Mouse (Mus musculus) left cerebral cortex, postnatal 36 days (tissue): ENCODE measurements at regions not wholly inside any gene's neighbourhood (a gene's known extent, or its start where the extent isn't known, plus 50 kb on each side); places are given as distances from the start of the nearest gene placed in this dataset.

Source experiments
- DNase-seq, 2 experiments: peaks; one replicate each; pipeline ENCODE4 v3.0.0; 2021 to 2022; ENCODE audit warnings: low spot score in 2 of 2, mixed read lengths in 1 of 2
- intact Hi-C: fragments of 180-260 bp; cut with DNase I; formaldehyde crosslinking; loops from one replicate; pipeline ENCODE4 v1.15.1; 2025

- DNase-seq = no peak
- intact Hi-C loops = no loop called here
These were observed 165.7 kb downstream of the Lrrc3b start for GRCm38 (mm10) chr14:15273107-15273506.

GRCm38 (mm10) chr14:15272364-15272763 is 166.4 kb downstream of the Lrrc3b start:
- intact Hi-C loops = no loop called here
- no peak for DNase-seq

DNA sequence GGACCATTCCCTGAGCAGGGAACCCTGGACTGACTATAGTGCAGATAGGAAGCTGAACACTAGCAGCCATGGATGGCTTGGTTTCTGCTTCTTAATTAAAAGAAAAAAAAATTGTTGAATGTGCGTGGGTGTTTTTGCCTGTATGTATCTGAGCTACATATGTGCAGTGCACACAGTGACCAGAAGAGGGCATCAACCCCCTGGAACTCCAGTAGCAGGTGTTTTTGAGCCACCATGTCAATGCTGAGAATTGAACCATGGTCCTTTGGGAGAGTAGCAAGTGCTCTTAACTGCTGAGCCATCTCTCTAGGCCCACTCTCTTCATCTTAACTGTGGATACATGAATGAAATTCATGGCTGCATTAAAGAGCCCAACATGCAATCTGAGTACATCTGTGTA is 172.5 kb downstream of the Lrrc3b start:
- no peak for DNase-seq
- intact Hi-C loops = no loop called here

- intact Hi-C loops = no loop called here
- no peak for DNase-seq
These were observed 175.8 kb downstream of the Lrrc3b start for GRCm38 (mm10) chr14:15262996-15263395.

DNA sequence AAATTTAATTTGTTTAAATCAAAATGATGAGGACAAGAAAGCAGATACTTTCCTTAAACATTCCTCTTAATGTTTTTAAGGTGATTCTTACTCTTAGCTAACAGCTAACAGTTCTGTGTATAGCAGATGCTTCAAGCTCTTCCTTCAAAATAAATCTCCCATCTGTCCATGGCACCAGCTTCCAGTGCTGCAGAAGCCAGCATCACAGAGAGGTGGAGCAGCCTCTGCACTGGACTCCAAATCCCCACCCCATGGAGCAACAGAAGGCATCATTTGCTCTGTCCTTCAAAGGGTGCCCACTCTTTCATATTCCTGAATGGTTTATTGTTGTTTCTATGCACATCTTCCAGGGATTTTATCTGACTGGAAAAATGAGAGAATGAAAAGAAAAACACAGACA is 183.1 kb downstream of the Lrrc3b start:
- DNase-seq = peak; percentile 6 to 14
- intact Hi-C loops = no loop called here

DNA sequence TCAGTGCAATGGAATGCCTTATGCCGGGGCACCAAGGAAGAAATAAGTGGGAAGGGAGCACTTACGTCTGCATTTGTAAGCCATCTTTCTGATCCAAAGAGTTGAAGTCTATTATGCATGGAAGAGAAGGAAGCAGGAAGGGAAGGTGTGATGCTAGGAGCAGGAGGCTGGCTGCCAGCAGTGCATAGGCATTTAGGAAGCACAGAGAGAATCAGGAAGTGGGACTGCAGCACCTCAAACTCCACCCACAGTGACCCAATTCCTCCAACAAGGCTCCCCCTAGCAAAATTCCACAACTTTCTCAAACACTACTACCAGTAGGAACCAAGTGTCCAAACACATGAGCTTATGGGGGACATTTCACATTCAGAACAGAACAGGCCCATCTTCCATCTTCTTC is 233.2 kb downstream of the Lrrc3b start:
- intact Hi-C loops = no loop called here
- no peak for DNase-seq

GRCm38 (mm10) chr14:15204284-15204683 is 234.5 kb downstream of the Lrrc3b start:
- intact Hi-C loops = no loop called here
- DNase-seq = no peak
